ENCODE assay signal across 25 mouse cellular contexts in genomic region chr8:125376448-125376845, GRCm38 (mm10).
DNase-seq lines count a peak whose midpoint lies in the region; ATAC-seq lines count a peak whose summit lies in the region.
"Had no signal": no experiment of that assay in that cellular context is flagged by ENCODE, and none has a peak within 500 bp of the region (broad histone marks: within the 10 kb centered on the region; RNA-seq: fewer than 3 reads in every experiment).

No protein-coding gene starts in this region.

- peak overlapping the region; percentile 77 for H3K27ac ChIP-seq in hindbrain, embryonic 13.5 days
- H3K27ac ChIP-seq in hindbrain, embryonic 10.5 days: no peak overlapping the region
- peak overlapping the region; percentile 63; the same call in 1 of the 2 replicates for H3K27ac ChIP-seq in forebrain, embryonic 14.5 days (ENCODE audit: low read depth, low read length)
- peak overlapping the region; percentile 60 for H3K27ac ChIP-seq in forebrain, embryonic 16.5 days (ENCODE audit: low read length)
- H3K27ac ChIP-seq in midbrain, embryonic 15.5 days: peak overlapping the region; percentile 68
- H3K27ac ChIP-seq: heart, embryonic 15.5 days; kidney, postnatal 0 days; limb, embryonic 15.5 days; liver, embryonic 15.5 days; lung, embryonic 15.5 days had no signal

- no peak for DNase-seq in hindbrain, embryonic 10.5 days (ENCODE audit: low spot score)
- no peak for DNase-seq in forebrain, embryonic 14.5 days (ENCODE audit: low spot score)
- DNase-seq in testis, postnatal 10 days (ENCODE audit: low spot score): no peak
- DNase-seq in right cerebral cortex, postnatal 36 days (ENCODE audit: low spot score in 2 of 2): no peak
- DNase-seq: adrenal gland, postnatal 36 days; B cell, adult 2 months; cerebellum, adult 9-11 months; gastrocnemius, postnatal 36 days; heart, postnatal 36 days; kidney, adult 2 months; left cerebral cortex, postnatal 4 days; lung, postnatal 4 days; thymus, postnatal 25 days had no signal

- H3K9ac ChIP-seq in hindbrain, embryonic 13.5 days: no peak overlapping the region
- no peak overlapping the region for H3K9ac ChIP-seq in forebrain, embryonic 14.5 days (ENCODE audit: low read length)
- H3K9ac ChIP-seq in forebrain, embryonic 16.5 days (replicated peaks; ENCODE audit: low read depth, low read length): no peak overlapping the region; the same call in 1 of the 2 replicates
- H3K9ac ChIP-seq in midbrain, embryonic 15.5 days: no peak overlapping the region
- H3K9ac ChIP-seq: heart, embryonic 15.5 days; limb, embryonic 15.5 days; liver, embryonic 15.5 days; lung, embryonic 15.5 days had no signal

- no peak overlapping the region for H3K4me3 ChIP-seq in hindbrain, embryonic 13.5 days
- no peak overlapping the region for H3K4me3 ChIP-seq in hindbrain, embryonic 10.5 days
- H3K4me3 ChIP-seq in forebrain, embryonic 14.5 days (ENCODE audit: low read depth, low read length): no peak overlapping the region
- no peak overlapping the region for H3K4me3 ChIP-seq in forebrain, embryonic 16.5 days (replicated peaks; ENCODE audit: low read length)
- no peak overlapping the region for H3K4me3 ChIP-seq in midbrain, embryonic 15.5 days
- H3K4me3 ChIP-seq: heart, embryonic 15.5 days; limb, embryonic 15.5 days; liver, embryonic 15.5 days; lung, embryonic 15.5 days; myocyte had no signal

- H3K4me1 ChIP-seq in hindbrain, embryonic 13.5 days (replicated peaks): peaks cover 11% of the 10 kb centered on the region
- H3K4me1 ChIP-seq in hindbrain, embryonic 10.5 days (replicated peaks): no peaks in the 10 kb centered on the region
- no peaks in the 10 kb centered on the region for H3K4me1 ChIP-seq in forebrain, embryonic 14.5 days (ENCODE audit: control insufficient read depth, insufficient read depth, low read length)
- H3K4me1 ChIP-seq in forebrain, embryonic 16.5 days (replicated peaks; ENCODE audit: control insufficient read depth, insufficient read depth, low read length): peaks cover 8% of the 10 kb centered on the region
- H3K4me1 ChIP-seq in midbrain, embryonic 15.5 days: peaks cover 11% of the 10 kb centered on the region
- H3K4me1 ChIP-seq: heart, embryonic 15.5 days; limb, embryonic 15.5 days; liver, embryonic 15.5 days; lung, embryonic 15.5 days had no signal

- H3K9me3 ChIP-seq in hindbrain, embryonic 13.5 days: no peaks in the 10 kb centered on the region
- H3K9me3 ChIP-seq in hindbrain, embryonic 10.5 days: no peaks in the 10 kb centered on the region
- no peaks in the 10 kb centered on the region for H3K9me3 ChIP-seq in forebrain, embryonic 14.5 days (replicated peaks; ENCODE audit: control insufficient read depth, low read length)
- H3K9me3 ChIP-seq in forebrain, embryonic 16.5 days (ENCODE audit: control insufficient read depth, low read length): no peaks in the 10 kb centered on the region
- no peaks in the 10 kb centered on the region for H3K9me3 ChIP-seq in midbrain, embryonic 15.5 days
- H3K9me3 ChIP-seq: heart, embryonic 15.5 days; limb, embryonic 15.5 days; liver, embryonic 15.5 days; lung, embryonic 15.5 days had no signal

- no peaks in the 10 kb centered on the region for H3K36me3 ChIP-seq in hindbrain, embryonic 13.5 days
- no peaks in the 10 kb centered on the region for H3K36me3 ChIP-seq in hindbrain, embryonic 10.5 days
- H3K36me3 ChIP-seq in forebrain, embryonic 14.5 days (ENCODE audit: control insufficient read depth, insufficient read depth, low read length): no peaks in the 10 kb centered on the region
- H3K36me3 ChIP-seq in forebrain, embryonic 16.5 days (ENCODE audit: control insufficient read depth, insufficient read depth): no peaks in the 10 kb centered on the region
- H3K36me3 ChIP-seq in midbrain, embryonic 15.5 days (replicated peaks): no peaks in the 10 kb centered on the region
- H3K36me3 ChIP-seq: G1E; heart, embryonic 15.5 days; limb, embryonic 15.5 days; liver, embryonic 15.5 days; lung, embryonic 15.5 days had no signal

- H3K4me2 ChIP-seq in hindbrain, embryonic 13.5 days: no peak overlapping the region
- H3K4me2 ChIP-seq in forebrain, embryonic 14.5 days (ENCODE audit: low read length): no peak overlapping the region
- H3K4me2 ChIP-seq in forebrain, embryonic 16.5 days (ENCODE audit: low read length): no peak overlapping the region
- peak overlapping the region; percentile 21; the same call in 1 of the 2 replicates for H3K4me2 ChIP-seq in midbrain, embryonic 15.5 days
- H3K4me2 ChIP-seq: heart, embryonic 15.5 days; limb, embryonic 15.5 days; liver, embryonic 15.5 days; lung, embryonic 15.5 days had no signal

- ATAC-seq in hindbrain, embryonic 13.5 days (ENCODE audit: low FRiP score): peak; percentile 7; the same call in 1 of the 2 replicates
- ATAC-seq in forebrain, embryonic 14.5 days: no peak; the same call in 1 of the 2 replicates
- peak; percentile 27; the same call in 1 of the 2 replicates for ATAC-seq in forebrain, embryonic 16.5 days
- ATAC-seq in midbrain, embryonic 15.5 days (replicated peaks): peak; percentile 34; the same call in 1 of the 2 replicates
- ATAC-seq: Patski had no signal

- WGBS in hindbrain, embryonic 13.5 days: 71% methylated on average over 6 of the region's 6 CpGs
- WGBS in hindbrain, embryonic 10.5 days: 88% methylated on average over 6 of the region's 6 CpGs
- WGBS in forebrain, embryonic 14.5 days: 73% methylated on average over 6 of the region's 6 CpGs
- 67% methylated on average over 6 of the region's 6 CpGs for WGBS in forebrain, embryonic 16.5 days
- WGBS in midbrain, embryonic 15.5 days: 41% methylated on average over 6 of the region's 6 CpGs

- no peaks in the 10 kb centered on the region for H3K27me3 ChIP-seq in hindbrain, embryonic 13.5 days
- H3K27me3 ChIP-seq in hindbrain, embryonic 10.5 days (ENCODE audit: insufficient read depth, poor library complexity, severe bottlenecking): no peaks in the 10 kb centered on the region
- no peaks in the 10 kb centered on the region for H3K27me3 ChIP-seq in forebrain, embryonic 14.5 days (replicated peaks; ENCODE audit: control insufficient read depth, insufficient read depth, low read length)
- H3K27me3 ChIP-seq in forebrain, embryonic 16.5 days (replicated peaks; ENCODE audit: control insufficient read depth, insufficient read depth, low read length): no peaks in the 10 kb centered on the region
- no peaks in the 10 kb centered on the region for H3K27me3 ChIP-seq in midbrain, embryonic 15.5 days (replicated peaks)
- H3K27me3 ChIP-seq: CH12.LX; heart, embryonic 15.5 days; limb, embryonic 15.5 days; liver, embryonic 15.5 days; lung, embryonic 15.5 days; Patski had no signal
